ENCODE assay signal across 9 mouse cellular contexts in genomic region chr8:121126191-121126590, GRCm38 (mm10). TPM values are rescaled to one million over a fixed set of nuclear protein-coding genes. Genes with fewer than 3 reads are reported as not detected.
DNase-seq lines count a peak whose midpoint lies in the region; ATAC-seq and TF ChIP-seq lines count a peak whose summit lies in the region.
"Had no signal": no experiment of that assay in that cellular context is flagged by ENCODE, and none has a peak within 500 bp of the region (broad histone marks: within the 10 kb centered on the region; RNA-seq: fewer than 3 reads in every experiment).

No protein-coding gene starts in this region.

- no peak for DNase-seq in forebrain, embryonic 10.5 days (ENCODE audit: extremely low spot score, low spot score)
- no peak for DNase-seq in forebrain, embryonic 11.5 days (ENCODE audit: low spot score)
- DNase-seq in kidney, adult 2 months: no peak
- no peak for DNase-seq in kidney, adult 18-20 months
- no peak for DNase-seq in embryonic facial prominence, embryonic 10.5 days (ENCODE audit: low spot score)
- no peak for DNase-seq in frontal cortex, postnatal 14 days (ENCODE audit: low spot score in 2 of 2)
- no peak for DNase-seq in layer of hippocampus, adult 18-20 months (ENCODE audit: low spot score in 2 of 2)

- no peak overlapping the region for H3K27ac ChIP-seq in forebrain, embryonic 10.5 days
- H3K27ac ChIP-seq in forebrain, embryonic 11.5 days (ENCODE audit: low read depth, low read length): no peak overlapping the region
- no peak overlapping the region for H3K27ac ChIP-seq in kidney, adult 2 months (ENCODE audit: insufficient read depth, low read depth, low read length)
- H3K27ac ChIP-seq in embryonic facial prominence, embryonic 10.5 days (replicated peaks): no peak overlapping the region
- H3K27ac ChIP-seq in limb, embryonic 13.5 days: no peak overlapping the region

- H3K9me3 ChIP-seq in forebrain, embryonic 10.5 days: no peaks in the 10 kb centered on the region
- H3K9me3 ChIP-seq in forebrain, embryonic 11.5 days (ENCODE audit: control insufficient read depth, low read length): no peaks in the 10 kb centered on the region; the same call in 1 of the 2 replicates
- H3K9me3 ChIP-seq in embryonic facial prominence, embryonic 10.5 days: peaks cover 4% of the 10 kb centered on the region; the same call in 1 of the 2 replicates
- 0 out of 2 replicates have a peak, but pooled peaks cover 4% of the 10 kb centered on the region for H3K9me3 ChIP-seq in limb, embryonic 13.5 days

- no peak for TF ChIP-seq CTCF in kidney, adult 2 months (conservative IDR thresholded peaks at IDR 0.05; ENCODE audit: insufficient read depth, insufficient read length, low read depth, low read length)

- no peak for TF ChIP-seq POLR2A in kidney, adult 2 months (IDR thresholded peaks at IDR 0.05; ENCODE audit: low read depth, low read length)

- peaks cover 100% of the 10 kb centered on the region for H3K27me3 ChIP-seq in forebrain, embryonic 10.5 days (ENCODE audit: poor library complexity, severe bottlenecking)
- H3K27me3 ChIP-seq in forebrain, embryonic 11.5 days (ENCODE audit: control insufficient read depth, insufficient read depth, low read length): peaks cover 97% of the 10 kb centered on the region
- H3K27me3 ChIP-seq in kidney, adult 2 months (replicated peaks; ENCODE audit: control insufficient read depth, insufficient read depth, low read length): no peaks in the 10 kb centered on the region
- peaks cover 100% of the 10 kb centered on the region for H3K27me3 ChIP-seq in embryonic facial prominence, embryonic 10.5 days (replicated peaks; ENCODE audit: low read depth, poor library complexity, severe bottlenecking)
- peaks cover 99% of the 10 kb centered on the region for H3K27me3 ChIP-seq in limb, embryonic 13.5 days

- WGBS in forebrain, embryonic 10.5 days: 3% methylated on average over 6 of the region's 6 CpGs
- WGBS in forebrain, embryonic 11.5 days: 4% methylated on average over 6 of the region's 6 CpGs
- 42% methylated on average over 6 of the region's 6 CpGs for WGBS in kidney, adult 2 months
- WGBS in embryonic facial prominence, embryonic 10.5 days: 3% methylated on average over 6 of the region's 6 CpGs
- 8% methylated on average over 6 of the region's 6 CpGs for whole genome bisulfite sequencing in limb, embryonic 13.5 days

- H3K4me3 ChIP-seq in forebrain, embryonic 10.5 days: peak overlapping the region; percentile 48
- H3K4me3 ChIP-seq in forebrain, embryonic 11.5 days (ENCODE audit: low read depth, low read length): no peak overlapping the region
- H3K4me3 ChIP-seq in kidney, adult 2 months (ENCODE audit: insufficient read depth, low read depth, low read length): 0 out of 2 replicates have a peak overlapping the region, but pooled peaks have one; percentile 7
- peak overlapping the region; percentile 52 for H3K4me3 ChIP-seq in embryonic facial prominence, embryonic 10.5 days
- H3K4me3 ChIP-seq in limb, embryonic 13.5 days: peak overlapping the region; percentile 38

- no peak overlapping the region for H3K9ac ChIP-seq in forebrain, embryonic 11.5 days (ENCODE audit: low read length)
- H3K9ac ChIP-seq in limb, embryonic 13.5 days: no peak overlapping the region

- H3K4me2 ChIP-seq in forebrain, embryonic 11.5 days (ENCODE audit: low read depth, low read length, severe bottlenecking): no peak overlapping the region
- H3K4me2 ChIP-seq in limb, embryonic 13.5 days (replicated peaks): peak overlapping the region; percentile 69

- H3K4me1 ChIP-seq in forebrain, embryonic 10.5 days: peaks cover 48% of the 10 kb centered on the region
- peaks cover 10% of the 10 kb centered on the region; the same call in 1 of the 2 replicates for H3K4me1 ChIP-seq in forebrain, embryonic 11.5 days (replicated peaks; ENCODE audit: control insufficient read depth, insufficient read depth, low read length)
- H3K4me1 ChIP-seq in kidney, adult 2 months (ENCODE audit: control insufficient read depth, insufficient read depth, low read length): no peaks in the 10 kb centered on the region
- H3K4me1 ChIP-seq in embryonic facial prominence, embryonic 10.5 days: peaks cover 68% of the 10 kb centered on the region
- peaks cover 52% of the 10 kb centered on the region for H3K4me1 ChIP-seq in limb, embryonic 13.5 days

- H3K36me3 ChIP-seq in forebrain, embryonic 10.5 days (replicated peaks): no peaks in the 10 kb centered on the region
- no peaks in the 10 kb centered on the region for H3K36me3 ChIP-seq in forebrain, embryonic 11.5 days (ENCODE audit: control insufficient read depth, insufficient read depth, low read length)
- H3K36me3 ChIP-seq in kidney, adult 2 months (ENCODE audit: control insufficient read depth, insufficient read depth, low read length): no peaks in the 10 kb centered on the region
- H3K36me3 ChIP-seq in embryonic facial prominence, embryonic 10.5 days (replicated peaks): peaks cover 18% of the 10 kb centered on the region
- H3K36me3 ChIP-seq in limb, embryonic 13.5 days: no peaks in the 10 kb centered on the region; the same call in 1 of the 2 replicates

- no peak for ATAC-seq in forebrain, embryonic 11.5 days (replicated peaks; ENCODE audit: low FRiP score)
- no peak for ATAC-seq in limb, embryonic 13.5 days (ENCODE audit: low FRiP score, low read depth)

RNA-seq across cellular contexts. Expression of gene Foxl1, which starts 1.5 kb away (rescaled TPM):
- polyA plus RNA-seq in forebrain, embryonic 10.5 days (2016; fragmentation: Nextera tagmentation; extraction: Ambion mirVana): 0.76 and 0.79 TPM in 2 replicates
- 0.39 and 0.81 TPM in 2 replicates for polyA plus RNA-seq in forebrain, embryonic 11.5 days (2014; fragmentation: Nextera tagmentation; extraction: Ambion mirVana)
- polyA plus RNA-seq in kidney, adult 2 months (2012; rRNA removed): 0.75 and 1.2 TPM in 2 replicates
- polyA plus RNA-seq in embryonic facial prominence, embryonic 10.5 days (2016; fragmentation: Nextera tagmentation; extraction: Ambion mirVana): 2.8 and 4.6 TPM in 2 replicates
- 0.15 and 0.18 TPM in 2 replicates for polyA plus RNA-seq in limb, embryonic 13.5 days (2015; fragmentation: Nextera tagmentation; extraction: Ambion mirVana)
- total RNA-seq in layer of hippocampus, adult 18-20 months (2021): not detected
- total RNA-seq: common myeloid progenitor, adult 5-6 weeks had no signal

RNA-seq across cellular contexts. Expression of gene Foxc2, which starts 10.2 kb away (rescaled TPM):
- 4.6 and 6.1 TPM in 2 replicates for polyA plus RNA-seq in forebrain, embryonic 10.5 days (2016; fragmentation: Nextera tagmentation; extraction: Ambion mirVana)
- polyA plus RNA-seq in forebrain, embryonic 11.5 days (2014; fragmentation: Nextera tagmentation; extraction: Ambion mirVana): 6.1 and 6.3 TPM in 2 replicates
- polyA plus RNA-seq in kidney, adult 2 months (2012; rRNA removed): 5.8 and 7.4 TPM in 2 replicates
- 11.7 and 15.2 TPM in 2 replicates for polyA plus RNA-seq in embryonic facial prominence, embryonic 10.5 days (2016; fragmentation: Nextera tagmentation; extraction: Ambion mirVana)
- polyA plus RNA-seq in limb, embryonic 13.5 days (2015; fragmentation: Nextera tagmentation; extraction: Ambion mirVana): 7.5 and 8.3 TPM in 2 replicates
- under 1 TPM; 0.69 to 0.96 TPM for total RNA-seq in layer of hippocampus, adult 18-20 months (2021)
- total RNA-seq: common myeloid progenitor, adult 5-6 weeks had no signal

RNA-seq across cellular contexts. Expression of gene Mthfsd, which starts 18.0 kb away (rescaled TPM):
- 69.1 and 69.5 TPM in 2 replicates for polyA plus RNA-seq in forebrain, embryonic 10.5 days (2016; fragmentation: Nextera tagmentation; extraction: Ambion mirVana)
- polyA plus RNA-seq in forebrain, embryonic 11.5 days (2014; fragmentation: Nextera tagmentation; extraction: Ambion mirVana): 52.8 and 58.7 TPM in 2 replicates
- 44.3 and 51.4 TPM in 2 replicates for polyA plus RNA-seq in kidney, adult 2 months (2012; rRNA removed)
- 68.2 and 72.3 TPM in 2 replicates for polyA plus RNA-seq in embryonic facial prominence, embryonic 10.5 days (2016; fragmentation: Nextera tagmentation; extraction: Ambion mirVana)
- polyA plus RNA-seq in limb, embryonic 13.5 days (2015; fragmentation: Nextera tagmentation; extraction: Ambion mirVana): 65.4 and 76.9 TPM in 2 replicates
- total RNA-seq in layer of hippocampus, adult 18-20 months (2021): 10 to 100 TPM; 36.6 to 37.2 TPM

RNA-seq across cellular contexts. Expression of gene Foxf1, which starts 42.0 kb away (rescaled TPM):
- polyA plus RNA-seq in forebrain, embryonic 10.5 days (2016; fragmentation: Nextera tagmentation; extraction: Ambion mirVana): 2.5 and 2.9 TPM in 2 replicates
- polyA plus RNA-seq in forebrain, embryonic 11.5 days (2014; fragmentation: Nextera tagmentation; extraction: Ambion mirVana): 0.17 and 0.91 TPM in 2 replicates
- polyA plus RNA-seq in kidney, adult 2 months (2012; rRNA removed): 0.52 and 0.69 TPM in 2 replicates
- 28.8 and 30.1 TPM in 2 replicates for polyA plus RNA-seq in embryonic facial prominence, embryonic 10.5 days (2016; fragmentation: Nextera tagmentation; extraction: Ambion mirVana)
- polyA plus RNA-seq in limb, embryonic 13.5 days (2015; fragmentation: Nextera tagmentation; extraction: Ambion mirVana): 0.43 and 0.86 TPM in 2 replicates
- total RNA-seq in layer of hippocampus, adult 18-20 months (2021): under 1 TPM; 0.48 to 0.92 TPM
- total RNA-seq: common myeloid progenitor, adult 5-6 weeks had no signal
